Mouse (Mus musculus) adrenal gland (tissue): ENCODE data around the gene 4921517D22Rik.

Experiments
- intact Hi-C: fragments of 180-260 bp; cut with DNase I; formaldehyde crosslinking; loops from one replicate; pipeline ENCODE4 v1.15.1; 2025

The 4921517D22Rik gene

GRCm38 (mm10) chr13:59661387-59661786 is 32.5 kb downstream of the 4921517D22Rik start:
- intact Hi-C loops: no loop called here

DNA sequence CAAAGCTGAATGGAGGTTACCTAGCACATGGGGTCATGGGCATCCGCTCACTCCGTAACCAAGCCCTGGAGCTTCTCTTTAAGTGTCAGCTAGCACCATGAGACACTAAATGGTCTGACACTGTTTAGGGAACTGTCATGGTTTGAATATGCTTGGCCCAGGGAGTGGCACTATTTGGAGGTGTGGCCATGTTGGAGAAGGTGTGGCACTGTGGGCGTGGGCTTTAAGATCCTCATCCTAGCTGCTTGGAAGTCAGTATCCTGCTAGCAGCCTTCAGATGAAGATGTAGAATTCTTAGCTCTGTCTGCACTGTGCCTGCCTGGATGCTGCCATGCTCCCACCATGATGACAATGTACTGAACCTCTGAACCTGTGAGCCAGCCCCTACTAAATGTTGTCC is 33.5 kb downstream of the 4921517D22Rik start:
- intact Hi-C loops: no loop called here

DNA sequence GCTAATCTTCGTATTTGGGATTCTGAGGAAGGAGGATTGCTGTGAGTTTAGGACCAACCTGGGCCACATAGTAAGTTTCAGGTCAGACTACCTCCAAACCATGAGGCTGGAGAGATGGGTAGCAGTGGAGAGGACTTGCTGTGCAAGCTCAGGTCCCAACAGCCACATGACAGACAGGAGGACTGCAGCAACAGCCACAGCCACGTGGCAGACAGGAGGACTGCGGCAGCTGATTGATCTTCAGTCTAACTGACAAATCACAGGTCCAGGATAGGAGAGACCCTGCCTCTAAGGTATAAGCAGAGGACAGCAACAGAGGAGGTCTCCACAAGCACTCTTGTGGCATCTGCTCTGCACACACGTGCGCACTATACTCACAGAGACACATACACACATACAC is 36.1 kb downstream of the 4921517D22Rik start:
- intact Hi-C loops: no loop called here

DNA sequence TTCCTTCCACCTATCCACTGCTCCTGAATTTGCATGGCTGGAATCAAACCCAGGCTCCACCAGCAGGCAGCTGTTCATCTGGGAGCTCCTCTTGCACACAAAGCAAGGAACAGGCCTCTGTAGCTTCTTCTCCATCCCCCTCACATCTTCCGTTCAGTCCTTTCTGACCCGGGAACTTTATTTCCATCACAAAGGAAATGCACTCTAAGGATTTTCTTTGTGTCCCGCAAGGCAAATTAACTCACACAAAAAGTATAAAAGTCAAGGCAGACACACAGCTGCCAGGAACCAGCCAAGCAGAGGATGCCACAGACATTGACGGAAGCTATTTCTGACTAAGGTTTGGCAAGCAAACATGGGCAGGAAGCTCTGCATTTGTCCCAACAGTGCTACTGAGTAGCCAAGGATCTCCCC is 36.9 kb downstream of the 4921517D22Rik start:
- intact Hi-C loops: no loop called here

DNA sequence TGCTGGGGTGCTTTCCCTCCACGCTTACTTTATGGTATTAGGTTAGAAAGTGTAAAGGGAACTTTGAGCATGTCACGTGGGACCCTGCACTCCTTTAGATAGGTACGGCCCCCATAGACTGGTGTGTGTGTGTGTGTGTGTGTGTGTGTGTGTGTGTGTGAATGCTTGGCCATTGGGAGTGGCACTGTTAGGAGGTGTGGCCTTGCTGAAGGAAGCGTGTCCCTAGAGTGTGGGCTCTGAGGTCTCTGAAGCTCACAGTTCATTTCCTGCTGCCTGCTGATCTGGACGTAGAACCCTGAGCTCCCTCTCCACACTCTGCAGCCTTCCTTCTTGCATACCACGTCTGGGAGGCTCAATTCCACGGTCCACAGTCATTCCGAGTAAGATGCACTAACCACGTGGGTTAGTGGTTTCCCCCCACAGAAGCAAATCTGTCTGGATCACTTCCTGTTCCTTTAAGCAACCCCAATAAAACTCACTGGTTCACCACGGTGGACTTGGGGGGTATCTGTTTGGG is 37.5 kb downstream of the 4921517D22Rik start:
- intact Hi-C loops: no loop called here

DNA sequence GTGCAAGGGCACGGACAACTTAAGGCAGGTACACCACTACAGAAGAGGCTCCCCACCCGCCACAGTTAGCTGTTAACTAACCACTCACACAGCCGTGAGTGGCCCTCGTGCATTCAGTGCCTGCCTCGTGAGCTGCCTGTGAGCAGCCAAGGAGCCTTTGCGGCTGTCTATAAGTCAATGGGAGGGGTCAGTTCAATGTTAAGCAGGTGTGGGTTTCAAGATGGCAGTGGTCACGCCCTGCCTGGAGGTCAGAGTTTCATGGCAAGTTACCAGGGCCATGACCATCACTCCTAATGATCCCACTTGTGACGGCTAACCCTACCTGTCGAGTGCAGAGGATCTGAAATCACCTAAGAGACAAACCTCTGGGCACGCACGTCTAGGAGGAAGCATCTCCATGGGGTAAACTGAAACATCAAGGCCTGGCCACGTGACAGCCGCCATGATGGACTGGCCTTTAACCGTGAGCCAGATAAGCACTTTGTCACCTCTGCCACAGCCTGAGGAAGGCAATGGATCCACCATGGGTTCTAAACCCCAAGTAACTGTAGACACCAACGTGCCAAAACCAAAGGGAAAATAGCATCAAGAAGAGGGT is 38.1 kb downstream of the 4921517D22Rik start:
- intact Hi-C loops: no loop called here

GRCm38 (mm10) chr13:59654465-59654864 is 39.4 kb downstream of the 4921517D22Rik start:
- intact Hi-C loops: no loop called here

DNA sequence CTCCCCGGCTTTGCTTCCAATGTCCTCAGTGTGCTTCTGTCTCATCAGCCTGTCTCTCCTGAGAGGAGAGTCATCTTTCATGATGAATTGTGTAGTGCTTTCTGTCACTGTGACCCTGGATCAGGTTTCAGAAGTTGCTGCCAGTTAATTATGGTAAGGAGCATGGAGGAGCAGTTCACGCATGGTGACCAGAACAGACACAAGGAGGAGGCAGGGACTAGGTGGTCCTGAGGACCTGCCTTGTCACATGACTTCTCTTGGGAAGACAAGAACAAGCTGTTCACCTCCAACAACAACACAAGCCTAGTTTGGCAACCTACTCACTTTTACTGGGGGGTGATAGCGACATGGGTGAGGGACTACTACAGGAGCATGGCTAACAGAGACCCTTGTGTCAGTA is 40.8 kb downstream of the 4921517D22Rik start:
- intact Hi-C loops: no loop called here

DNA sequence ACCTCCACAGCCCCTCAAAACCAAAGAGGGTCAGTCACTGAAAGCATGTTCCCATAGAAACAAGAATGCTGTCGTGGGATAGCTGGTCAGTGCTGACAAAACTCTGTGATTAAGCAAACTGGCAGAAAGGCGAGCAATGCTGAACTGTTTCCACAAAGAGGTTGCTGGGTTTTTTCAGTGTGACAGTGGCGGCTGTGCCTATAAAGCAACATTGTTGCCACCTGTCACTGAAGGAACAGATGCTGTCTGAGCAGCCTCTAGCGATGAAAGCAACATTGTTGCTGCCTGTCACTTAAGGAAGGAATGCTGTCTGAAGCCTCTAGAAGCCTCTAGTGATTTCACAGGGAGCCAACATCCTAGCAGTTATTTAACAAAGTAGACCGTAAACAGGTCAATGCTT is 41.3 kb downstream of the 4921517D22Rik start:
- intact Hi-C loops: no loop called here

DNA sequence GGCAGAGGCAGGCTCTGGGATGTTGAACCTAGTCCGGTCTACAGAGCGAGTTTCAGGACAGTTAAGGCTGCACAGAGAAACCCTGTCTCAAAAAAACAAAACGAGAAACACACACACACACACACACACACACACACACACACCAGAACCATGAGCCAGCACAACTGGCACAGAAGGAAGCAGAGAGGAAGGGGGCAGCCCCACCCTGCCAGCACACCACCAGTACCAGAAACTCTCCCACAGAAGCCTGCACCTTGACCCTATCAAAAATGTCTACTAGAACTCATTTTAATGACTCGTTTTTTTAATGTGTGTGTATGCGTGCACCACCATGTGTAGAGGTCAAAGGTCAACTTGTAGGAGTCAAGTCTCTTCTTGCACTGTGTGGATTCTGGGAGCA is 44.1 kb downstream of the 4921517D22Rik start:
- intact Hi-C loops: loop anchor here (10.0 kb wide), 1 partner anchor 75 kb away; no protein-coding TSS in a partner anchor

DNA sequence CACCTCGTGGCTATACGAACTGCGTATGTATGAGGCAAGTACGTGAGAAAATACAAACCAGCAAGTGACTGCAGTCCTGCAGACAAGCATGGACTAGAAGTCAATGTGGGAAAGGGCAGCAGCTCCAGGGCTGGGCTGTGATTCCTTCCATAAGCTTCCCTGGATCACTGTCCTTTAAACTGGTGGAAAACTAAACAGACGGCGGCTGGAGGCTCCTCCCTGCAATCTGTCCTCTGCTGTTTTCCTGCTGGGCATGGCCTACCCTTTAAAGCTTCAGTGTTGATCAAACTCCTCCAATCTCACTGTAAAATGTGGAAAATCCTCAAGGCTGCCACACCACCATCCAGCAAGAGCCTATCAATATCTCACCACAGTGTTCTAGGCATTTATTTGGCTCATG is 45.3 kb downstream of the 4921517D22Rik start:
- intact Hi-C loops: loop anchor here (10.0 kb wide), 1 partner anchor 76 kb away; no protein-coding TSS in a partner anchor

DNA sequence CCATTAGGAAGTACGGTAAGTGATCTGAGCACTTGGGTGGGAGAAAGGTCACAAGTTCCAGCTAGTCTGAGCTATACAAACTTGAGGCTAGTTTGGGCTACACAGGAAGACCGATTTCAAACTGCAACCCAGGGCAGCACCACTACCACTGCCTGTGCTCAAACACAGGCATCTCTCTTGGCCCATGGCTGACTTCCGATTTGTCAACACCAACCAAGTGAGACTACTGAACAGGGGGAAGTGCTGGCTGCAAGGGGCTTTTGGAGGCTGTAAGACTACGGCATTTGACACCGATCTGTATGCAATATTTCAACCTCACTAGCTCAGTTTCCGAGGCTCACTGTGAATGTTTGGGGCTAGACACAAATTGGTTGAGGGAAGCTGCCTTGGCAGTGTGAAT is 46.4 kb downstream of the 4921517D22Rik start:
- intact Hi-C loops: loop anchor here (10.0 kb wide), 1 partner anchor 77 kb away; no protein-coding TSS in a partner anchor

DNA sequence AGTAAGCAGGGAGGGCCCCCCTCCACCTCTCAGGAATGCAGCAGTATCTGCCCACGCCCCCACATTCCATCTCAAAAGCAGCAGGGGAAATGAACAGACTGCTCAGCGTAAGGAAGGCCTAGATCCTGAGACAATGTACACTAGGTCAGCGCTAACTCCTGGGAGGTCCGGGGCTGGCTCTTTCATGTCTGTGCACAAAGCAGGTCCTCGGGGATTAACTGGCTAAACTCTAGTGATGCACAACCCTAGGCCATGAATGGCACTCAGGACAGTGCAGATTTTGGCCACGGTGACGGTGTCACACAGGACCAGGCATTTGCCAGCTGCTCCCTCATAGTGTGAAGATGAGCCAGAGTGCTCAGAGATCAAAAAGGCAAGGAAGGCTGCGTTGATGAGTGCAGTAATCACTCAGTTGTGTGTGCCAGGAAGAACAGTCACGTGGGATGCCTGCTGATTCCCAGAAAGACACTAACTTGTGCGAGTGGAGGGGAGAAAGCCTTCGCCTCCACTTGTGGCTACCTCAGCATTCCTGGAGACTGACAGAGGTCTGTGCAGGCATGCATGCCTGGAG is 47.1 kb downstream of the 4921517D22Rik start:
- intact Hi-C loops: loop anchor here (10.0 kb wide), 1 partner anchor 78 kb away; no protein-coding TSS in a partner anchor

DNA sequence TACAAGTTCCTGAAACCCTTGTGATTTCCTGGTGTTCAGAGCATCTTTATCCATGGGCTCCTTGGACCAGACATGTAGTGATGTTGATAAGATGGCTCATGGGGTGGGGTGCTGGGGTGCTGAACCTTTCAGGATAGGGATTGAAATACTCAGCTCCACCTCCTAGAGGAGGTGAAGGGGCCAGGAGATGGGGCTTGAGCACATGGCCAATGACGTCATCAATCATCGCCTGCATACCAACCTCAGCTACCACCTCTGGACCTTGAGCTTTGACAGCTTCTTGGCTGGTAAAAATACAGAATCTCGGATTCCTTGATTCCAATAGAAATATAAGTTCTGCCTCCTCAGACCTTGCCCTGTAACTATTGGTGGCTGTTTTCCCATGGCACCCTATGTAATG is 48.4 kb downstream of the 4921517D22Rik start:
- intact Hi-C loops: loop anchor here (10.0 kb wide), 1 partner anchor 79 kb away; no protein-coding TSS in a partner anchor

GRCm38 (mm10) chr13:59642818-59643217 is 51.1 kb downstream of the 4921517D22Rik start:
- intact Hi-C loops: loop anchor here (10.0 kb wide), 1 partner anchor 82 kb away; no protein-coding TSS in a partner anchor

DNA sequence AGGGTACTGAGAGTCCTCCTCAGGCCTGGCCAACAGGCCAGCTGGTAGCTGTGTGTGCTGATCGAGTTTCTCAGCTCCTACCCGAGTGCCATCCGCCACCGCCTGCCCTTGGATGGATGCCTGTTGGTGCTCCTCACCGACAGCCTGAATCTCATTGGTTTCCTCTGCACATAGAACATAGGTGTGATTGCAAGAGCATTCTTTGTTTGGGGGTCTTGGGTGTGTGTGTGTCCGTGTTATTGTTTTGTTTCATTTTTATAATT is 53.8 kb downstream of the 4921517D22Rik start:
- intact Hi-C loops: loop anchor here (10.0 kb wide), 1 partner anchor 85 kb away; no protein-coding TSS in a partner anchor

DNA sequence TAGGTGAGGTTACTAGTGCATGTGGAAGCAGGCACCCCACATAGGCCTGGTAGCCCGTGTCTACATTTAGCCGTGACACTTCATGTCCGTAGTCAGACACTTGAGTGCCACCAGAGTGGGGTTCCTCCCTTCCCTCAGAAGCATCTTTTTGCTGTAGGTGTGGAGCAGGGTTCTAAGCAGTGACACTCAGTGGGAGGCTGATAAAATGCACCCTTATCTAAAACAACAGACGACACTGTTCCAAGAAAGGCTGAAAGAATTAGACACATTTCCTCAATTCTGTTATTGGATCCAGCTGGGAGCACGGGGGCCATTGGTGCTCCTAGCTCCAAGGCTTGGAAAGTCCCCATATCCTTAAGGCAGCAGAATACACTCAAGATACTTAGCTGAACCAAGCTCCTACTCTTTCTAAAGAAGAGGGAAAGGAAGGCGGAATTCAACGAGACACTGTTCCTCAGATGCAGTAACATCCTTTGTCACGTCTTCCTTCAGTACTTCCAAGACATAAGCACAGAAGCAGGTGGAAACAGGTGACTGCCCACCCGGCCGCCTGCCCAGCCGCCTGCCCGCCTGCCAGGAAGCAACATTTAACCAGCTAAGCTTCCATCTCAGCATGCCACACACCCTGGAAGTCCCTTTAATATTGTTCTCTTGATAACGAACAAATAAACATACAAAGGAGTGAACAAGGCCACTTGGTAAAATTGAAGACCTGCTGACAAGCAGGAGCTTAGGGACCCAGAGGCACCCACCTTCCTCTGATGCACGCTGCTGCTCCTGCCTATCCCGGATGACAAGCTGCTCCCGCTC is 54.3 kb downstream of the 4921517D22Rik start:
- intact Hi-C loops: loop anchor here (10.0 kb wide), 1 partner anchor 85 kb away; no protein-coding TSS in a partner anchor

- intact Hi-C loops: no loop called here
These were observed 56.1 kb downstream of the 4921517D22Rik start for GRCm38 (mm10) chr13:59637800-59638199.
